13 mouse cellular contexts compared by ENCODE assay signal in the genomic region with DNA sequence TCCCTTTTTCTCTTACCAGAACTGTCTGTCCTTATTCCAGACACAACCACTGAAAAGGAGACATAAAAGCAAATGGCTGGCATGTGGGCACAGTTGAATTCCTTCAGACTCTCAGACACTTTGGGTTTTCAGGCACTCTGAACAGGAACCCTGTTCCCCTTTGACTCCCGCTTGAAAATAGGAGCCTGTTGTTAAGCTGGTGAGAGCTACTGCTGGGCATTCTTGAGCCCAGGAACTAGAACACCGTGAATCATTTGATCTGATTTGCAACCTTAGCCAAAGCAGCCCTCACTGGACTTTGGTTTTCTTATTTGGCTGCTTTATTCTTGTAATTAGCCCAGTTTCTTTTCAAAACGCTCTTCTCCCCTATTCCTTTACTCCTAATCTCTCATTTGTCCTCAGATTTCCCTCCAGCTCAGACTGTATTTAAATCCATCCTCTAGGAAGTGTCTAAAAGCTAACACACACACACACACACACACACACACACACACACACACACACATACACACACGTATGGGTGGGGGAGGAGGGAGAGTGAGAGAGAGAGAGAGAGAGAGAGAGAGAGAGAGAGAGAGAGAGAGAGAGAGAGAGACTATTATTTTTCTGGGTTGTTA.
DNase-seq lines count a peak whose midpoint lies in the region; ATAC-seq and TF ChIP-seq lines count a peak whose summit lies in the region.
"Had no signal": no experiment of that assay in that cellular context is flagged by ENCODE, and none has a peak within 500 bp of the region (broad histone marks: within the 10 kb centered on the region; RNA-seq: fewer than 3 reads in every experiment).

No protein-coding gene starts in this region.

- peaks cover 13% of the 10 kb centered on the region for H3K4me1 ChIP-seq in hindbrain, embryonic 10.5 days (replicated peaks)
- peaks cover 5% of the 10 kb centered on the region; the same call in 1 of the 2 replicates for H3K4me1 ChIP-seq in hindbrain, postnatal 0 days (ENCODE audit: insufficient read depth, low read length)
- peaks cover 44% of the 10 kb centered on the region for H3K4me1 ChIP-seq in embryonic facial prominence, embryonic 13.5 days
- H3K4me1 ChIP-seq in forebrain, embryonic 15.5 days = peaks cover 23% of the 10 kb centered on the region
- H3K4me1 ChIP-seq: liver, embryonic 13.5 days; stomach, embryonic 15.5 days had no signal

- H3K27ac ChIP-seq in hindbrain, embryonic 10.5 days = peak overlapping the region; percentile 16
- no peak overlapping the region for H3K27ac ChIP-seq in hindbrain, postnatal 0 days
- H3K27ac ChIP-seq in embryonic facial prominence, embryonic 13.5 days = peak overlapping the region; percentile 60
- H3K27ac ChIP-seq in forebrain, embryonic 15.5 days (replicated peaks) = peak overlapping the region; percentile 27; the same call in 1 of the 2 replicates
- H3K27ac ChIP-seq: liver, embryonic 13.5 days had no signal

- no peaks in the 10 kb centered on the region for H3K36me3 ChIP-seq in hindbrain, embryonic 10.5 days
- no peaks in the 10 kb centered on the region for H3K36me3 ChIP-seq in hindbrain, postnatal 0 days (ENCODE audit: insufficient read depth, low read length)
- no peaks in the 10 kb centered on the region for H3K36me3 ChIP-seq in embryonic facial prominence, embryonic 13.5 days
- H3K36me3 ChIP-seq in forebrain, embryonic 15.5 days = no peaks in the 10 kb centered on the region
- H3K36me3 ChIP-seq: heart, embryonic 13.5 days; liver, embryonic 13.5 days; stomach, embryonic 15.5 days had no signal

- no peak for DNase-seq in hindbrain, embryonic 10.5 days (ENCODE audit: low spot score)
- DNase-seq in hindbrain, postnatal 0 days (ENCODE audit: low spot score) = no peak
- DNase-seq in Muller cell, postnatal 12 days (ENCODE audit: inconsistent ontology term) = peak; percentile 69
- no peak for DNase-seq in adrenal gland, postnatal 14 days
- DNase-seq in adrenal gland, postnatal 4 days (ENCODE audit: low spot score in 2 of 2) = no peak
- DNase-seq: cerebellum, adult 8-10 months; kidney, postnatal 10 days; liver, embryonic 13.5 days; thymus, postnatal 25 days had no signal

- no peak overlapping the region for H3K4me2 ChIP-seq in hindbrain, postnatal 0 days (ENCODE audit: low read depth, low read length)
- no peak overlapping the region for H3K4me2 ChIP-seq in embryonic facial prominence, embryonic 13.5 days
- no peak overlapping the region for H3K4me2 ChIP-seq in forebrain, embryonic 15.5 days (replicated peaks)
- H3K4me2 ChIP-seq: heart, embryonic 13.5 days; liver, embryonic 13.5 days; stomach, embryonic 15.5 days had no signal

- no peak overlapping the region for H3K4me3 ChIP-seq in hindbrain, embryonic 10.5 days
- H3K4me3 ChIP-seq in hindbrain, postnatal 0 days (ENCODE audit: low read length) = no peak overlapping the region
- H3K4me3 ChIP-seq in embryonic facial prominence, embryonic 13.5 days = no peak overlapping the region
- H3K4me3 ChIP-seq in forebrain, embryonic 15.5 days = no peak overlapping the region
- H3K4me3 ChIP-seq: heart, embryonic 13.5 days; liver, embryonic 13.5 days; stomach, embryonic 15.5 days had no signal

- no peaks in the 10 kb centered on the region for H3K9me3 ChIP-seq in hindbrain, embryonic 10.5 days
- H3K9me3 ChIP-seq in hindbrain, postnatal 0 days (ENCODE audit: low read length) = no peaks in the 10 kb centered on the region
- no peaks in the 10 kb centered on the region for H3K9me3 ChIP-seq in embryonic facial prominence, embryonic 13.5 days
- no peaks in the 10 kb centered on the region for H3K9me3 ChIP-seq in forebrain, embryonic 15.5 days
- H3K9me3 ChIP-seq: heart, embryonic 13.5 days; liver, embryonic 13.5 days; stomach, embryonic 15.5 days had no signal

- no peak for TF ChIP-seq CTCF in hindbrain, postnatal 0 days (IDR thresholded peaks at IDR 0.05; ENCODE audit: low read depth)

- ATAC-seq in hindbrain, postnatal 0 days = no peak
- ATAC-seq in embryonic facial prominence, embryonic 13.5 days (ENCODE audit: insufficient number of reproducible peaks, insufficient read depth, low FRiP score, low TSS enrichment, low read depth) = no peak
- ATAC-seq in forebrain, embryonic 15.5 days (replicated peaks) = peak; percentile 69

- H3K27me3 ChIP-seq in hindbrain, embryonic 10.5 days (ENCODE audit: insufficient read depth, poor library complexity, severe bottlenecking) = no peaks in the 10 kb centered on the region
- H3K27me3 ChIP-seq in hindbrain, postnatal 0 days (ENCODE audit: insufficient read depth, low read length) = no peaks in the 10 kb centered on the region
- H3K27me3 ChIP-seq in embryonic facial prominence, embryonic 13.5 days = no peaks in the 10 kb centered on the region
- H3K27me3 ChIP-seq in forebrain, embryonic 15.5 days = no peaks in the 10 kb centered on the region
- H3K27me3 ChIP-seq: heart, embryonic 13.5 days; liver, embryonic 13.5 days; stomach, embryonic 15.5 days had no signal

- WGBS in hindbrain, embryonic 10.5 days = 48% methylated on average over 3 of the region's 4 CpGs
- 32% methylated on average over 4 of the region's 4 CpGs for WGBS in hindbrain, postnatal 0 days
- WGBS in embryonic facial prominence, embryonic 13.5 days = 21% methylated on average over 3 of the region's 4 CpGs
- WGBS in forebrain, embryonic 15.5 days = 5% methylated on average over 4 of the region's 4 CpGs

- no peak overlapping the region for H3K9ac ChIP-seq in hindbrain, postnatal 0 days (replicated peaks; ENCODE audit: low read length)
- H3K9ac ChIP-seq in embryonic facial prominence, embryonic 13.5 days = no peak overlapping the region
- H3K9ac ChIP-seq in forebrain, embryonic 15.5 days (replicated peaks) = no peak overlapping the region
- H3K9ac ChIP-seq: heart, embryonic 13.5 days; liver, embryonic 13.5 days; stomach, embryonic 15.5 days had no signal
